Mouse (Mus musculus) cerebellum, adult 11-12 months (tissue): ENCODE results near the gene Mmp20.

Experiments
- DNase-seq: peaks from one replicate; pipeline ENCODE4 v3.0.0; 2022

Mmp20 gene

DNA sequence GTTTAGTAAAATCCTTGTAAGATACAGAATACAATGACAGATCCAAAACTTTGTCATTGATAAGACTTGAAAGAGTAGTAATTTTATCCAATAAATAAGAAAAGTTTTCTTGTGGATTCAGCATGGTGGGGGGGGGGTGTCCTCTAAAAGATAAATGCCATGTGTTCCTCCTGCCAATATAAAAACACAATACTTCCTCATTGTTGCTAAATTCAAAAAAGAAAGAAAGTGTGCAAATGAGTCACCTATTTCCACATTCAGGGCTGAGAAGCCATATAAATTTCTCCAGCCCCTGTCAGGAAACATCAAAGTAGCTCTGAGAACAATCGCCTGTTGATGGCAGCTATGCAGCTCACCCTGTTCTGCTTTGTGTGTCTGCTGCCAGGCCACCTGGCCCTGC is 63.8 kb downstream of the Mmp20 start, which contains the start of gene Mmp7:
Mmp7 (plus strand) TSS at position 301 of the 400 bp plus-strand sequence.
- DNase-seq, result no peak

DNA sequence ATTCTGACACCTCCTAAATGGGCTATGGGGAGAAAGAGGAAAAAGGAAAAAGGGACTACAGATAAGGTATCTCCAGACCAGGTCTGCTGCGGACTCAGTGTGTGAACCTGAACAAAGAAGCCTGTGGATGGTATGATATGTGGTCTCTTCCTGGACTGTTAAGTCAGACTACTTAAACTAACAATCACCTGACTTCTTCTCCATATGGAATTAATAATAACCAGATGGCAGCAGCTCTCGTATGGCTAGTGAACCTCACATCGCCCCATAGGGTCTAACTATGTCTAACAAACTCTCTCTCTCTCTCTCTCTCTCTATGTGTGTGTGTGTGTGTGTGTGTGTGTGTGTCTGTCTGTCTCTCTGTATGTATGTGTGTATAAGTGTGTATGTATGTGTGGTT is 65.9 kb downstream of the Mmp20 start:
- DNase-seq, result no peak

DNA sequence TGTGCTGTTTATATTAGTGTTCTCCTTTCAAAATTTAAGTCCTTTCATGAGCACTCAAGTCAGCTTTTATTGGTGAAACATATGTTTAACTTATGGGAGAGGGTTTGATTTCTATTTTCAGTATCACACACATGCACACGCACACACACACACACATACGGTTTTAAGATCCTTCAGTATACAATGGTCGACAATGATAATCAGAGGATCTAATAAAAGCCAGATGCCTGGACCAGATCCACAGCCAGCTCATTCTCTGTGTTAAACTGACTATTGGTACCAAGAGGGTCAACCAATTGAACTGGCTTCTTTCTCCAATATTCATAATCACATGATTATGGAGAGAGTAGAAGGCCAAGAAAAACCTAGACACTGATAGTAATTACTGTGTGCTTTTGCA is 67.6 kb downstream of the Mmp20 start:
- DNase-seq, result no peak

DNA sequence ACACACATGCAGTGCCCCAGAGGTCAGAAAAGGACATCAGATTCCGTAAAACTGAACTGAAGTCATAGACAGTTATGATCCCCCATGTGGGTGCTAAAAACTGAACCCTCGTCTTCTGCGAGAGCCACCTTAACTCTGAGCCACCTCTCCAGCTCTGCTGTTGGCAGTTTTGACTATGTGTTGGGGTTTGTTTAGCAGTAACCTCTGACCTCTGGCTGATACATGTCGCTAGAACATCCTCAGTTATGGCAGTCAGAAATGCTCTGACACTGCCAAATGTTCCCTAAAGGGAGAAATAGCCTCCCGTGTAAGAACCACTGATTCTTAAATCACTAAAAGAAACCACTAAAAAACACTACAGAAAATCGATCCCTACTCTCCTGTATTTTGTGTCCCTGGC is 80.7 kb downstream of the Mmp20 start:
- DNase-seq, result no peak

DNA sequence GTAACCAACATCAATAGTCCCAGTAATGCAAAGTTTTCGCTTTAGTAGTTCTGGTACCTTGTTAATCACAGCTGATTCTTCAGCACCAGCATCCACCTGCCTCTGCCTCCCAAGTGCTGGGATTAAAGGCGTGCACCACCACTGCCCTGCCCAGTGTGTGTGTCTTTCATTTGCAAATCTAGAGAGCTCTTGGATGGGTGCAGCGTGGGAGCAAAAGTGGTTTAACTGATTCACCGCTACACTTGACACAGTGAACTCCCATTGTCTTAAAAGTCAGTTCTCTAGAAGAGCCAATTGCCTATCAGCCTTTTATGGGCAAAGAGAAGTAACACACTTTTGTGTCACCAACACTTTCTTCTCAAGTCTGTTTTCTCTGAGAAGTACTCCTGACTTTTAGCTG is 83.2 kb downstream of the Mmp20 start:
- no peak for DNase-seq

DNA sequence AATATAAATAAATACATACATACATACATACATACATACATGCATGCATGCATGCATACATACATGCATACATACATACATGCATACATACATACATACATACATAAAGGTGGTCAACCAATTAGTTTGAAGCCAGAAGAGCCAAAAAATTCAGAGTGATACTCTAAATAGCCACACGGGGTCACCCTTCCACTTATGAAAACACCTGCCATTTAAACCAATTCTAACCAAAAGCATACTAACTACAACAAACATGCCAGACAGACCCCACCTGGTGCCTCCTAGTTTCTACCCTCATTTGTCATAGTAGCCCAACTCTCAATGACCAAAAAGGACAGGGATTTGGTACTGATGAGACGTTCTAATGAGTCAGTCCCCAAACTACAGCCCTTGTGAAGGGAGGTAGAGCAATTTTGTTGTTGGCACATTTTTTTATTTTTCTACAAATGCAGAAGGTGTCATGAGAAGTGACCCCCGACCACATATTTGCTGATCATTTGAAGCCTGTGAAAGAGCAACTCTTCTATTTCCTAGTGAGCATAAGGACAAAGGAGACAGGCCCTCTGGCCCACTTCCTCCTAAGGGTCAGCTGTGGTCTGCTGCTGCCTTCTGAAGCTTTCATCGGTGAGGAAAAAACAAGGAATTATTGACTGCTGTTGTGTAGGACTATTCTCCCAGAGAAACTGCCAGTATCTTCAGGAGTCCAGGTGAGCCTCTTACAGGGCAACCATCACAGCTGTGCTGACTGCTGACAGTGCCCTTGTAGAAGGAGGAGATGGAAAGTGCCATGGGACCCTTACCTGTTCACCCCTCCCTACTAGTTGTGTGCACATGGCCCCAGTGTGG is 86.3 kb downstream of the Mmp20 start:
- DNase-seq, result peak; percentile 5

DNA sequence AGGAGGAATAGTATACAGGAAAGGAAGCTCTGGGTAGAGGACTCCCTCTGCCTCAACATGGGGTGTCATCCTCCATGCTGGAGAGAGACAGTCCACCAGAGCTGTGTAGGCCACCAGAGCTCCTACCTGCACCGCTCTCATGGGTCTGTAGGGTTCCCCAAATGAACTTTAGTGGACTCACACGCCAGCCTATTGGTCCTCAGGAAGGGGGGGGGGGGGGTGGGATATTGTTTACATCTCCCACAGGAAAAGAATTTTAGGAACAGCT is 86.8 kb downstream of the Mmp20 start:
- no peak for DNase-seq

DNA sequence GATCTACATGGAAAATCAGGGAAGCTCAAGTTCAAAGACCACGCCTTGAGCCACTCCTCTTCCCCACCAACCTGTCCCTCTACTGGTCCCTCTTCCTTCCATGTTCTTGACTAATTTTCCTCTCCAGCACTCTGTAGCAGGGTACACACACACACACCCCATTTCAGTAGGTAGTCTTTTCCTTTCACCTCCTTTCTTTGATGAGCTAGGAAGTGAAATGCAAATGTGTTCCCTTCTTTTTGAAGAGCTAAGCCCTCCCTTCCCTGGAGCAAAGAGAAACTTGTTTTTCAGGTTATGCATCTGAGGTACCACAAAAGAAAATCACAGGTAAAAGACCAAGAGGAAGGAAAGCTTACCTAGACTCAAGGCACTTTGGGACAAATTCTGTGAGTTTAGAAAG is 93.5 kb downstream of the Mmp20 start:
- no peak for DNase-seq
